Mouse (Mus musculus) testis, adult 2 months (tissue): ENCODE data around the gene Gzmn. TPM values are rescaled to one million over a fixed set of nuclear protein-coding genes. Genes with fewer than 3 reads are reported as not detected.
"Not testable (repeated sequence)": the region's sequence is repeated elsewhere in the genome, so short reads cannot be mapped to it uniquely, and the experiment has no call there.

Source experiments
- H3K27ac ChIP-seq: fragments of 200-500 bp; 2 replicates; pipeline ENCODE4 v1.5.1; 2012; ENCODE audit warnings: low read depth, low read length; ENCODE audit not compliant: control insufficient read depth, insufficient read depth
- H3K27me3 ChIP-seq: fragments of 200-500 bp; 2 replicates; pipeline ENCODE4 v1.6.1; 2012; ENCODE audit warnings: mild to moderate bottlenecking, low read length, moderate library complexity; ENCODE audit not compliant: control insufficient read depth, insufficient read depth
- H3K36me3 ChIP-seq: fragments of 200-500 bp; 2 replicates; pipeline ENCODE4 v1.6.1; 2012; ENCODE audit warnings: mild to moderate bottlenecking, low read length; ENCODE audit not compliant: control insufficient read depth, insufficient read depth
- H3K4me1 ChIP-seq: fragments of 200-500 bp; 2 replicates; pipeline ENCODE4 v1.6.1; 2012; ENCODE audit warnings: low read length; ENCODE audit not compliant: control insufficient read depth, insufficient read depth
- H3K4me3 ChIP-seq: fragments of 200-500 bp; 2 replicates; pipeline ENCODE4 v1.5.1; 2012; ENCODE audit warnings: low read depth, mild to moderate bottlenecking, low read length, moderate library complexity, mixed read lengths; ENCODE audit not compliant: control insufficient read depth
- CTCF ChIP-seq: fragments of 200-500 bp; IDR thresholded peaks from 2 replicates; pipeline ENCODE4 v1.5.1; 2012; ENCODE audit warnings: low read depth, mild to moderate bottlenecking, inconsistent platforms, low read length, moderate library complexity; ENCODE audit not compliant: control insufficient read depth, insufficient read depth, insufficient replicate concordance
- POLR2A ChIP-seq: fragments of 200-500 bp; IDR thresholded peaks from 2 replicates; pipeline ENCODE4 v1.6.1; 2012; ENCODE audit warnings: low read depth, mild to moderate bottlenecking, inconsistent platforms, low read length, moderate library complexity; ENCODE audit not compliant: control insufficient read depth
- polyA plus RNA-seq: library from polyadenylated mRNA; depleted of rRNA; stranded (reverse); fragments of >200 nt; gene quantifications from 2 replicates; pipeline ENCODE4 v1.2.3, GENCODE M21; 2012

The Gzmn gene
- polyA plus RNA-seq, 1 experiment, result 49.9 TPM

DNA sequence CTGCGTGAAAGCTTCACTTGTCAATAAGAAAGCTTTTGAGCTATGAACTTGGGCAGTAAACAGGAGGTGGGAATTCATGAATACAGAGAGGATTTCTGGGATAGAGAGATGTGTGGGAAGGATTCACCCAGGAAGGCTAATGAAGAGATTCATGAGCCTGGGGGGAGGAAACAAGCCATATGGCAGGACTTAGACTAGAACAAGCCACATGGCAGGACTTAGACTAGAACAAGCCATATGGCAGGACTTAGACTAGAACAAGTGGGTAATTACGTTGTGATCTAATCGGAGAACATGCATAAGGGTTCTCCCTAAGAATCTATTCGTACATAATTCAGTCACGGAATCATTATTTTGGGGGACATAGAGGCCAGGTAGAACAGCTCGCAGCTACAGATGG lies 1.0 kb downstream of the Gzmn start:
- Histone ChIP-seq H3K27me3 (no peaks in the 10 kb centered on the region), H3K27ac (no peak overlapping the region), H3K4me1 (peaks cover 3% of the 10 kb centered on the region; the same call in 1 of the 2 replicates), H3K4me3 (peak overlapping the region; percentile 59; the same call in 1 of the 2 replicates), H3K36me3 (no peaks in the 10 kb centered on the region)
- TF ChIP-seq POLR2A (no peak), CTCF (no peak)

DNA sequence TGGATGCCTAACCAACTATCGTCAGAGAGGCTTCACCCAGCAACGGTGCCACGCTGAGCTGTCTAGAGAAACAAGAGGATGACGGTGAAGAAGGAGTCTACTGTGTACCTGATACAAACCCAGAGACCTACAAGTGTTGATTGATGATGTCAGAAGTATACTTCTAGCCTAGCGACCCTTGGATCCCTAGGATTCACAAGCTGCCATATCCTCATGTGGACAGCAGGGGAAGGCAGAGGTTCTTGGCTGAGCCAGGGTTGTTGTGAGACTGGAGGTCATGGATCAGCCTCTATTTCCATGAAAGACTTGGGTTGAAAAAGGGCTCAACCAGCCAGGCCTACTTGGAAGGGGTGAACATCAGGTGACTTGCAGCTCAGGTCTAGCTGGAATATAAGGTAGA lies 1.7 kb downstream of the Gzmn start:
- Histone ChIP-seq H3K27ac (no peak overlapping the region), H3K4me3 (no peak overlapping the region), H3K4me1 (peaks cover 3% of the 10 kb centered on the region; the same call in 1 of the 2 replicates), H3K27me3 (no peaks in the 10 kb centered on the region), H3K36me3 (no peaks in the 10 kb centered on the region)
- no peak for TF ChIP-seq CTCF
- TF ChIP-seq POLR2A, result no peak

DNA sequence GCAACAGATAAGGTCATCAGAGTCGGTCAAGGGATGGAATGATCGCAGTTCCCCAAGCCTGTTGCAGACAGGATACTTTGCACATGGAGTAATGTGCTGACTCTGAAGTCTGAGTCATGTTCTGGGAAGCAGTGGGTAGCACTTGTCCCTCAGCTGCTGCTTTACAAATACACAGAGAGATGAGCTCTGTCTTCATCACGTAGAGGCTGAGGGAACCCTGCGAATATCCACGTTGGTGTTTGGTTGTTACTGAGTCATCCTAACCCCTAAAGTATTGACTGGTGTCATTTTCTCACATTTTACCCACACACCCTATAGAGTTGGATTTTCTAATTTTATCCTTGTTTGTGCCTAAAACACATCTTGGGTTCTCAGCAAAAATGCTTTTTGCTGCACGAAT lies 6.4 kb downstream of the Gzmn start:
- Histone ChIP-seq H3K4me3 (no peak overlapping the region), H3K4me1 (no peaks in the 10 kb centered on the region), H3K36me3 (no peaks in the 10 kb centered on the region), H3K27me3 (no peaks in the 10 kb centered on the region), H3K27ac (no peak overlapping the region)
- TF ChIP-seq CTCF, result no peak
- no peak for TF ChIP-seq POLR2A

DNA sequence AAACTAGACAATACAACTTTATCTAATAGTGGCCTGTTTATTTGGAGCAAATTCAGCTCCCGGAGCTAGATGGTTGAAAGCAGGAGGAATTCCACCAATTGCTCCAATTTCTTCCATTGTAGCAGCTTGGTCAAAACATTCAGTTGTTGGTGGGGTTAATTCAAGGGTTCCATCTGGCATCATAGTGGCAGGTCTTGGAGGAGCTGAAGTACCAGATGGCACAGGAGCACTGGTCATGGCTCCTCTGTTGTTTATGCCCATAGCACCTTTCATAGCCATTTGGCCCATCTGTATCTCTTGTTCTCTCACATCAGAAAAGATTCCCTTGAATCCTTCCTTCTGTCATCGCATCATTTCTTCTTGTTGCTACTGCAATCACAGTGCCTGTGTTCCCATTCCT lies 12.3 kb downstream of the Gzmn start:
- Histone ChIP-seq H3K27ac (no peak overlapping the region), H3K4me3 (no peak overlapping the region), H3K27me3 (no peaks in the 10 kb centered on the region), H3K36me3 (no peaks in the 10 kb centered on the region), H3K4me1 (no peaks in the 10 kb centered on the region)
- no peak for TF ChIP-seq CTCF
- TF ChIP-seq POLR2A, result no peak

GRCm38 (mm10) chr14:56159479-56159878 lies 14.9 kb downstream of the Gzmn start, which contains the start of gene Gzmg:
Gene Gzmg, minus strand, starts transcription at chr14:56159579.
- H3K36me3 ChIP-seq, H3K4me1 ChIP-seq: not testable (repeated sequence)

GRCm38 (mm10) chr14:56155340-56155739 lies 19.1 kb downstream of the Gzmn start:
- Histone ChIP-seq H3K4me3 (no peak overlapping the region), H3K27me3 (no peaks in the 10 kb centered on the region), H3K36me3 (no peaks in the 10 kb centered on the region), H3K4me1 (no peaks in the 10 kb centered on the region), H3K27ac (no peak overlapping the region)
- TF ChIP-seq CTCF (peak; percentile 7; the same call in 1 of the 2 replicates), POLR2A (no peak)

More at GRCm38 (mm10) chr14:56159479-56159878, 14.9 kb downstream of the Gzmn start, which contains the start of gene Gzmg:
- not testable (repeated sequence) for H3K27ac ChIP-seq, H3K27me3 ChIP-seq, H3K4me3 ChIP-seq

- not testable (repeated sequence) for H3K27ac ChIP-seq, H3K27me3 ChIP-seq, H3K36me3 ChIP-seq, H3K4me1 ChIP-seq, H3K4me3 ChIP-seq
These were observed 40.7 kb downstream of the Gzmn start for GRCm38 (mm10) chr14:56133675-56134074.

DNA sequence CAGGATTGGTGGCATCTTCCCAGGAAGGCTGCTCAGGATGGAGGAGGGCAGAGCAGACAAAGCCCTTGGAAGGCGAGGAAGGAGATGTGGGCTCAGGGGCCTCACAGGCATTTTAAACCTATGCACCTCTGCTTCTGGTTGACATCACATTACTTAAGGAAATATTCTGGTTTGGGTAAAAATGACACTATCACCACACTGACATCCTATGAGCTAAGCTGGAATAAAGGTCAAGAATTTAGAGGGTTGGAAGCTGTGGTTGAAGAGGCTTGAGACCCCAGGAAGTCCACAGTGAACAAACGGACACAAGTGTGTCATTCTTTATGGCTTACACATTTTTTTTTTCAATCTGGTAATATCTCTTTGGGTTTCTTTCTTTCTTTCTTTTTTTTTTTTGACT lies 41.9 kb downstream of the Gzmn start, which contains the start of gene Gzmd:
Gzmd (minus strand) TSS at position 101 of the 400 bp plus-strand sequence.
- not testable (repeated sequence) for H3K4me1 ChIP-seq, H3K27me3 ChIP-seq, H3K27ac ChIP-seq, H3K36me3 ChIP-seq, H3K4me3 ChIP-seq
